Mouse (Mus musculus): Measurements from ENCODE around the gene Gm36245. TPM values are rescaled to one million over a fixed set of nuclear protein-coding genes. Genes with fewer than 3 reads are reported as not detected.

Gene Gm36245
- not detected for polyA plus RNA-seq (2015; fragmentation: Illumina TruSeq; extraction: RNeasy Lipid Tissue Mini Kit (QIAGEN cat#74804); ENCODE audit: low read depth, low replicate concordance)

DNA sequence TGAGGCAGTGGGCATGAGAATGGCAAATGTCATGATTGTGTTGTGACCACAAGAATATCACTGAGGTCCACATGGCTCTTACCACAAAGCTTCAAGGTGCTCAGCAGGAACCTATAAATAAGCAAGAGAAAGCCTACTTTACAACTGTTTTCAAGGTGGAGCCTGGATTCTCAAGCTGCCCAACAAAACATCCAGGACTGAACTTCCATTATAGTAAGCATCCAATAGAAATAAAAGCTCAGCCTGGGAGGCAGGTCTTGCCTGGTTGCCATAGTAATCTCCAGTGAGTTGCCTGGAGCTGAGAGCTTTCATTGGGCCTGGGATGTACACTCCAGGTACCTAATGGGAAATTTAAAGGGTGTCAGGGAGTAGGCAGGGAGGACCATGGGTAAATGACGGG lies at the start of gene Gm36245:
Gene Gm36245 (plus strand): TSS at position 301 of the 400 bp plus-strand sequence.

DNA sequence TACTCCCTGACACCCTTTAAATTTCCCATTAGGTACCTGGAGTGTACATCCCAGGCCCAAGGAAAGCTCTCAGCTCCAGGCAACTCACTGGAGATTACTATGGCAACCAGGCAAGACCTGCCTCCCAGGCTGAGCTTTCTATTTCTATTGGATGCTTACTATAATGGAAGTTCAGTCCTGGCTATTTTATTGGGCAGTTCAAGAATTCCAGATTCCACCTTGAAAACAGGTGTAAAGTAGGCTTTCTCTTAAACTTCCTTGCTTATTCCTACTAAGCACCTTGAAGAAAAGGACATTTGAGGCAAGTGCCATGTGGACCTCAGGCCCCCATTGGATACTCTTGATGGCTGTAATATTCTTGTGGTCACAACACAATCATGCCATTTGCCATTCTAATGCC lies 37.3 kb upstream of the Gm36245 start, which contains the start of gene 1700025B11Rik:
Gene 1700025B11Rik (minus strand): TSS at position 101 of the 400 bp plus-strand sequence.

GRCm38 (mm10) chr15:77595961-77596360 lies 3.1 kb upstream of the Gm36245 start, which contains the start of gene Apol10b:
Gene Apol10b (minus strand): TSS chr15:77596125.

GRCm38 (mm10) chr15:77643176-77643575 lies 44.1 kb downstream of the Gm36245 start, which contains the start of gene Apol11b:
Gene Apol11b (minus strand): TSS chr15:77643286.

Other genes with a start within 250 kb of the Gm36245 start
- gene Apol7a, start 200.1 kb upstream of the Gm36245 start, polyA plus RNA-seq (2015; fragmentation: Illumina TruSeq; extraction: RNeasy Lipid Tissue Mini Kit (QIAGEN cat#74804); ENCODE audit: low read depth, low replicate concordance) = 0.19 TPM
- 0.39 TPM for gene Apol9a, start 188.1 kb upstream of the Gm36245 start, polyA plus RNA-seq (2015; fragmentation: Illumina TruSeq; extraction: RNeasy Lipid Tissue Mini Kit (QIAGEN cat#74804); ENCODE audit: low read depth, low replicate concordance)
- not detected for gene Apol7b, start 151.8 kb upstream of the Gm36245 start, polyA plus RNA-seq (2015; fragmentation: Illumina TruSeq; extraction: RNeasy Lipid Tissue Mini Kit (QIAGEN cat#74804); ENCODE audit: low read depth, low replicate concordance)
- gene Apol10a, start 122.2 kb upstream of the Gm36245 start, polyA plus RNA-seq (2015; fragmentation: Illumina TruSeq; extraction: RNeasy Lipid Tissue Mini Kit (QIAGEN cat#74804); ENCODE audit: low read depth, low replicate concordance) = not detected
- not detected for gene Apol11a, start 91.0 kb upstream of the Gm36245 start, polyA plus RNA-seq (2015; fragmentation: Illumina TruSeq; extraction: RNeasy Lipid Tissue Mini Kit (QIAGEN cat#74804); ENCODE audit: low read depth, low replicate concordance)
- not detected for gene Apol7c, start 65.9 kb upstream of the Gm36245 start, polyA plus RNA-seq (2015; fragmentation: Illumina TruSeq; extraction: RNeasy Lipid Tissue Mini Kit (QIAGEN cat#74804); ENCODE audit: low read depth, low replicate concordance)
- not detected for gene 1700025B11Rik, start 37.4 kb upstream of the Gm36245 start, polyA plus RNA-seq (2015; fragmentation: Illumina TruSeq; extraction: RNeasy Lipid Tissue Mini Kit (QIAGEN cat#74804); ENCODE audit: low read depth, low replicate concordance)
- 0.37 TPM for gene Apol10b, start 3.1 kb upstream of the Gm36245 start, polyA plus RNA-seq (2015; fragmentation: Illumina TruSeq; extraction: RNeasy Lipid Tissue Mini Kit (QIAGEN cat#74804); ENCODE audit: low read depth, low replicate concordance)
- not detected for gene Apol11b, start 44.0 kb downstream of the Gm36245 start, polyA plus RNA-seq (2015; fragmentation: Illumina TruSeq; extraction: RNeasy Lipid Tissue Mini Kit (QIAGEN cat#74804); ENCODE audit: low read depth, low replicate concordance)
- not detected for gene Apol7e, start 99.6 kb downstream of the Gm36245 start, polyA plus RNA-seq (2015; fragmentation: Illumina TruSeq; extraction: RNeasy Lipid Tissue Mini Kit (QIAGEN cat#74804); ENCODE audit: low read depth, low replicate concordance)
- gene Apol9b, start 129.8 kb downstream of the Gm36245 start, polyA plus RNA-seq (2015; fragmentation: Illumina TruSeq; extraction: RNeasy Lipid Tissue Mini Kit (QIAGEN cat#74804); ENCODE audit: low read depth, low replicate concordance) = not detected
- gene Apol8, start 157.7 kb downstream of the Gm36245 start, polyA plus RNA-seq (2015; fragmentation: Illumina TruSeq; extraction: RNeasy Lipid Tissue Mini Kit (QIAGEN cat#74804); ENCODE audit: low read depth, low replicate concordance) = 4.6 TPM
- 23.2 TPM for gene Myh9, start 242.9 kb downstream of the Gm36245 start, polyA plus RNA-seq (2015; fragmentation: Illumina TruSeq; extraction: RNeasy Lipid Tissue Mini Kit (QIAGEN cat#74804); ENCODE audit: low read depth, low replicate concordance)